Mouse (Mus musculus) cortical plate, adult 2 months (tissue): ENCODE results near the gene Gabbr2.

Source experiments
- CTCF ChIP-seq: fragments of 200-500 bp; IDR thresholded peaks from 2 replicates; pipeline ENCODE4 v1.5.1; 2011; ENCODE audit warnings: mild to moderate bottlenecking, control low read depth, low read length; ENCODE audit not compliant: insufficient read depth; ENCODE audit errors: extremely low read depth
- POLR2A ChIP-seq: fragments of 200-500 bp; IDR thresholded peaks from 2 replicates; pipeline ENCODE4 v1.6.1; 2011; ENCODE audit warnings: mild to moderate bottlenecking, low read length, control low read depth; ENCODE audit not compliant: insufficient read depth; ENCODE audit errors: extremely low read depth

GRCm38 (mm10) chr4:46728231-46728630 lies 263.4 kb downstream of the Gabbr2 start:
- no peak for TF ChIP-seq POLR2A
- TF ChIP-seq CTCF: no peak
